Mouse (Mus musculus): ENCODE measurements at regions not wholly inside any gene's neighbourhood (a gene's known extent, or its start where the extent isn't known, plus 50 kb on each side); places are given as distances from the start of the nearest gene placed in this dataset.
"Not testable (repeated sequence)": the region's sequence is repeated elsewhere in the genome, so short reads cannot be mapped to it uniquely, and the experiment has no call there.

DNA sequence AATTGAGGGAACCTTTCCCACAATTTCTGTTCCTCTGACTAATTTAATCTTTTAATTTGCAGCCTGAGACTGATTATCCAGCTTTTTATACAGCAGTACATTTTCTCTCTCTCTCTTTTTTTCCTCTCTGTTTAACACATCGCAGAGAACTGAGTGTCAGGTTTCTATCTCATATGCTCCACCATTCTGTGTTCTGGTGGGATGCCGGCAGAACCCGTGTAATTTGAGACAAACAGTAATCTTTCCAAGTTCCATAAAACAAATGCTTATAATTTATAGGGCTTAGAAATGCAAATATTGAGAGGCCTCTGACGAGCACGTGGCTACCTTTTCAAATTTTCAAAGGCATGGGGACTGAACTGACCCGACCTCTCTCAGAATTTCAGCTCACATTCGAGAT is 59.1 kb downstream of the Zbtb18 start:
- Histone ChIP-seq H3K36me3 (ENCODE audit: control insufficient read depth, insufficient read depth) (no peaks in the 10 kb centered on the region), H3K4me3 (ENCODE audit: low read depth, low read length) (no peak overlapping the region), H3K27me3 (replicated peaks; ENCODE audit: control insufficient read depth, insufficient read depth, low read length) (no peaks in the 10 kb centered on the region), H3K27ac (ENCODE audit: low read depth, low read length) (no peak overlapping the region), H3K4me2 (replicated peaks; ENCODE audit: low read depth) (no peak overlapping the region), H3K9me3 (ENCODE audit: control insufficient read depth) (no peaks in the 10 kb centered on the region), H3K4me1 (replicated peaks; ENCODE audit: control insufficient read depth, insufficient read depth, low read length) (no peaks in the 10 kb centered on the region), H3K9ac (ENCODE audit: low read depth, low read length) (no peak overlapping the region)
- 59% methylated on average over 7 of the region's 7 CpGs for WGBS
- no peak for ATAC-seq
- no peak for TF ChIP-seq CTCF (IDR thresholded peaks at IDR 0.05; ENCODE audit: low read depth)

DNA sequence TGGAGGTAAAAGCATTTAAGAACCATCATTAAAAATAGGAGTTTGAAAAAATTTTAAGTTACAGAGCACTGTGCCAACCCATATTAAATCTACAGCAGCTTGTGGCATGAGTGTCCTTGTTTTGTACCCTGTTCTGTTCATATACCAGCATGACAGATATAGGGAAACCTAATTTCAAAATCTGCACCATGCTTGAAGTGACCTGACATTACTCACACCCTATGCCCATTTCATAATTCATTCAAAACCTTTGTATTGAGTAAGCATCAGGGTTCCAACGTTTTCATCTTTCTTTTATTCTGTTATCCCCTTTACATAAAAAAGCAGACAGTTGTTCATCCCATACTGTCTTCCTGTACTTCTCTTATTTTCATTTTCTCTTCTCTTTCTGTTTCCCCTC is 61.8 kb downstream of the Zbtb18 start:
- Histone ChIP-seq H3K27ac (ENCODE audit: low read depth, low read length) (no peak overlapping the region), H3K4me3 (ENCODE audit: low read depth, low read length) (no peak overlapping the region), H3K4me2 (replicated peaks; ENCODE audit: low read depth) (no peak overlapping the region), H3K9me3 (ENCODE audit: control insufficient read depth) (no peaks in the 10 kb centered on the region), H3K9ac (ENCODE audit: low read depth, low read length) (no peak overlapping the region), H3K36me3 (ENCODE audit: control insufficient read depth, insufficient read depth) (no peaks in the 10 kb centered on the region), H3K27me3 (replicated peaks; ENCODE audit: control insufficient read depth, insufficient read depth, low read length) (no peaks in the 10 kb centered on the region), H3K4me1 (replicated peaks; ENCODE audit: control insufficient read depth, insufficient read depth, low read length) (no peaks in the 10 kb centered on the region)
- 73% methylated on average over 1 of the region's 1 CpGs for WGBS
- ATAC-seq: no peak
- no peak for TF ChIP-seq CTCF (IDR thresholded peaks at IDR 0.05; ENCODE audit: low read depth)

DNA sequence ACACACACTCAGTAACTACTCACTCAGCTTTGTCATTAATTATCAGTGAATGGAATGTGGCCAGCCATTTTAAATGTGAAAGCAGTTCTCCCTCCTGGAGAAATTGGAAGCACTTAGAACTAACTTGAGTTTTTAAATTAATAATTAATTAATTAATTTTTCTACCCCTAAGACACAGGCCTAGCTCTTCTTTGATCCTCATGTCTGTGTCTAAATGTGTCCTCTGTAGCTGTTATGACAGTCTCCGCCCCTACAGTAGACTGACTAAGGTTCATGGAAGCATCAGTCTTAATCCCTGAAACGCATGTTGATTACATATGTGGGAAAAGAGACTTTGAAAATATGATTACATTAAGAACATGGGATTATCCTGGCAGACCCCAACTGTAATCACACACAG is 62.6 kb downstream of the Zbtb18 start:
- 98% methylated on average over 2 of the region's 2 CpGs for WGBS
- H3K9me3 ChIP-seq (ENCODE audit: control insufficient read depth): no peaks in the 10 kb centered on the region
- H3K27me3 ChIP-seq (replicated peaks; ENCODE audit: control insufficient read depth, insufficient read depth, low read length): no peaks in the 10 kb centered on the region
- no peaks in the 10 kb centered on the region for H3K4me1 ChIP-seq (replicated peaks; ENCODE audit: control insufficient read depth, insufficient read depth, low read length)
- H3K9ac ChIP-seq (ENCODE audit: low read depth, low read length): no peak overlapping the region
- H3K27ac ChIP-seq (ENCODE audit: low read depth, low read length): no peak overlapping the region
- no peak for ATAC-seq
- no peak overlapping the region for H3K4me2 ChIP-seq (replicated peaks; ENCODE audit: low read depth)
- TF ChIP-seq CTCF (IDR thresholded peaks at IDR 0.05; ENCODE audit: low read depth): no peak
- H3K36me3 ChIP-seq (ENCODE audit: control insufficient read depth, insufficient read depth): no peaks in the 10 kb centered on the region
- no peak overlapping the region for H3K4me3 ChIP-seq (ENCODE audit: low read depth, low read length)

DNA sequence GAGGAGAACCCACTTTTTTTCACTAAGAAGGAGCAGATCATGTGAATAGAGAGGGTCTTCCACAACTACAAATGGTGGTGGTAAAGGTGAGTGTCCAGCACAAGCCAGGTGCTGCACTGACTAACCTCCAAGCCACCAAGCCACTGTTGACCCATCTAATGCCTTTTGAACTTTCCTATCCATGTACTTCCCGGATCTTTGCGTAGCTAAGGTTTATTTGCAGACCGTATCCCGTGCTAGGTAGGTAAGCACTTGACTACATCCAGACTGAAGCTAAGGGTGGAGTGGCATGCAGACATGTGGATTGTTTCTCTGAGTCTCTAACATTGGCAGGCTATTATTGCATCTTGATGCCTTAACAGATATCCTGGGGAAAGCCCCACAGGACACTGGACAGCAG is 65.2 kb downstream of the Zbtb18 start:
- not testable (repeated sequence) for H3K9ac ChIP-seq (ENCODE audit: low read depth, low read length); H3K4me2 ChIP-seq (replicated peaks; ENCODE audit: low read depth); H3K27me3 ChIP-seq (replicated peaks; ENCODE audit: control insufficient read depth, insufficient read depth, low read length); H3K27ac ChIP-seq (ENCODE audit: low read depth, low read length); H3K9me3 ChIP-seq (ENCODE audit: control insufficient read depth); H3K4me1 ChIP-seq (replicated peaks; ENCODE audit: control insufficient read depth, insufficient read depth, low read length); H3K4me3 ChIP-seq (ENCODE audit: low read depth, low read length); H3K36me3 ChIP-seq (ENCODE audit: control insufficient read depth, insufficient read depth); ATAC-seq
- 68% methylated on average over 4 of the region's 4 CpGs for whole genome bisulfite sequencing

DNA sequence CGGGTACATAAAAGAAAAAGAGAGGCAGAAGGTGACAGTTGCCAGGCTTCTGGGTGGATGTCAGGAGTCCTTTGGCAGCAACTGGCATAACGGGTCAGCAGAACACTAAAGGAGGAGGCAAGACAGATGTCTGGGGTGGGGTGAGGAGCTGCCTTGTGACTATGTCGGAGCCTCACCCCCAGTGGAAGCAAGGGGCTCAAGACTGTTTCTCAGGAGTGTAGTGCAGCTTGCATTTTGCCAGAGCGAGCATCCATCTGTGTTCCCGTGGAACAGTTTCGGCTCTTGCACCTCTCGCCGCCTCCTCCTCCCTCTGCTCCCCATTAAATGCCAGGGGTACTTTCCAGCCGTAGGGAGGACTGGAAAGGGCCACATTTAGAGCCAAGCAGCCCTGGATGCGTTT is 67.6 kb downstream of the Zbtb18 start:
- Histone ChIP-seq H3K27ac (ENCODE audit: low read depth, low read length) (no peak overlapping the region), H3K9ac (ENCODE audit: low read depth, low read length) (no peak overlapping the region), H3K9me3 (ENCODE audit: control insufficient read depth) (no peaks in the 10 kb centered on the region), H3K4me1 (replicated peaks; ENCODE audit: control insufficient read depth, insufficient read depth, low read length) (no peaks in the 10 kb centered on the region), H3K4me3 (ENCODE audit: low read depth, low read length) (no peak overlapping the region), H3K36me3 (ENCODE audit: control insufficient read depth, insufficient read depth) (no peaks in the 10 kb centered on the region), H3K27me3 (replicated peaks; ENCODE audit: control insufficient read depth, insufficient read depth, low read length) (no peaks in the 10 kb centered on the region), H3K4me2 (replicated peaks; ENCODE audit: low read depth) (no peak overlapping the region)
- WGBS: 79% methylated on average over 10 of the region's 10 CpGs
- no peak for ATAC-seq
- TF ChIP-seq CTCF (IDR thresholded peaks at IDR 0.05; ENCODE audit: low read depth): no peak

DNA sequence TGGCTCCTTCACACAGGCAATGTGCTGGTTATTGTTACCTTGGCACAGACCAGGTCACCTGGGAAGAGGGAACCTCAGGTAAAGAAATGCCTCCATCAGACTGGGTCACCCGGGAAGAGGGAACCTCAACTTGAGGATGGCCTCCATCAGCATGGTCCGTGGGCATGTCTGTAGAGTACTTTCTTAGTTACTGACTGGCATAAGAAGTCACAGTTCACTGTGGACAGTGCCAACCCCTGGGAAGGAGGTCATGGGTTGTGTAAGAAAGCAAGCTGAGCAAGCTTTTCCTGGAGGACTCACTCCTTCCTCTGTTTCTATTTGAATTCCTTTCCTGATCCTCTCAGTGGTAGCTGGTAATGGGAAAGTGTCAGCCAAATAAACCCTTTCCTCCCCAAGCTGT is 70.0 kb downstream of the Zbtb18 start:
- no peak for TF ChIP-seq CTCF (IDR thresholded peaks at IDR 0.05; ENCODE audit: low read depth)
- H3K4me2 ChIP-seq (replicated peaks; ENCODE audit: low read depth): no peak overlapping the region
- no peak for ATAC-seq
- no peaks in the 10 kb centered on the region for H3K9me3 ChIP-seq (ENCODE audit: control insufficient read depth)
- 82% methylated on average over 2 of the region's 2 CpGs for WGBS
- H3K27ac ChIP-seq (ENCODE audit: low read depth, low read length): no peak overlapping the region
- H3K9ac ChIP-seq (ENCODE audit: low read depth, low read length): no peak overlapping the region
- no peaks in the 10 kb centered on the region for H3K36me3 ChIP-seq (ENCODE audit: control insufficient read depth, insufficient read depth)
- H3K4me3 ChIP-seq (ENCODE audit: low read depth, low read length): no peak overlapping the region
- no peaks in the 10 kb centered on the region for H3K4me1 ChIP-seq (replicated peaks; ENCODE audit: control insufficient read depth, insufficient read depth, low read length)
- H3K27me3 ChIP-seq (replicated peaks; ENCODE audit: control insufficient read depth, insufficient read depth, low read length): no peaks in the 10 kb centered on the region

DNA sequence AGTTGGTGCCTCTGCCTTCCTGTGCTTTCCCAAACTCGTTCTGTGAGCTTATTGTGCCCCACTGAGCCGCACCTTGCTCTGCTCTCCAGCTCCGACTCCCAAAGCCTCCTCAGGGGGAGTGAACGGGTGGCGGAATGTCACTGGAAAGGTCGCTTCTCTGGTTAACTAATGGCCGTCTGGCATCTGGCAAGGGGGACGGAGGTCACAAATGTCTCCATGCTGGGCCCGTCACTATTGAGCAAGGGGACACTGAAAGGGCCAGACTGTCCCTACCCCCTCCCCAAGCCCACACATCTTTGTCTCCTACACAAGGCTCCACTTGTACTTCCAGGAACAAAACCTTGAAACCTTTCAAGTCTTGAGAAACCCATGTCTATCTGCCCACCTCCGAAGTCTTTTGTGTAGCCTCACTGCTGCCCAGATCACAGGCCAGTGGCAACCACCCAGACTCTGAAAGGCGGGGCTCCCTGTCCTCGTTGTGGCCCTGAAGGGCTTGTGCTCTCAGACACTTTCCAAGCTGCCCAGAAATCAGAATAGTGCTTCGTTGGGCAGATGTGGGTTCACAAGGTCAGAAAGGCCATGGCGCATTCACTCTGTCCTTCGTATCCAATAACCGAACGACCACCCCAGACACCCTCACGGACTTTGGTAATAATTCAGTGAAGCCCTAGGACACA is 75.9 kb downstream of the Zbtb18 start:
- no peak for TF ChIP-seq CTCF (IDR thresholded peaks at IDR 0.05; ENCODE audit: low read depth)
- 52% methylated on average over 18 of the region's 18 CpGs for WGBS
- no peak overlapping the region for H3K27ac ChIP-seq (ENCODE audit: low read depth, low read length)
- no peak overlapping the region for H3K9ac ChIP-seq (ENCODE audit: low read depth, low read length)
- H3K4me1 ChIP-seq (replicated peaks; ENCODE audit: control insufficient read depth, insufficient read depth, low read length): no peaks in the 10 kb centered on the region
- no peak overlapping the region for H3K4me2 ChIP-seq (replicated peaks; ENCODE audit: low read depth)
- H3K9me3 ChIP-seq (ENCODE audit: control insufficient read depth): no peaks in the 10 kb centered on the region
- no peaks in the 10 kb centered on the region for H3K36me3 ChIP-seq (ENCODE audit: control insufficient read depth, insufficient read depth)
- H3K4me3 ChIP-seq (ENCODE audit: low read depth, low read length): no peak overlapping the region
- no peak for ATAC-seq
- no peaks in the 10 kb centered on the region for H3K27me3 ChIP-seq (replicated peaks; ENCODE audit: control insufficient read depth, insufficient read depth, low read length)

All from intestine, postnatal 0 days (tissue).